Mouse (Mus musculus): ENCODE results near the gene Pxt1. TPM values are rescaled to one million over a fixed set of nuclear protein-coding genes. Genes with fewer than 3 reads are reported as not detected.

Pxt1 gene
- polyA plus RNA-seq, 1 experiment from 2014 or later = not detected

DNA sequence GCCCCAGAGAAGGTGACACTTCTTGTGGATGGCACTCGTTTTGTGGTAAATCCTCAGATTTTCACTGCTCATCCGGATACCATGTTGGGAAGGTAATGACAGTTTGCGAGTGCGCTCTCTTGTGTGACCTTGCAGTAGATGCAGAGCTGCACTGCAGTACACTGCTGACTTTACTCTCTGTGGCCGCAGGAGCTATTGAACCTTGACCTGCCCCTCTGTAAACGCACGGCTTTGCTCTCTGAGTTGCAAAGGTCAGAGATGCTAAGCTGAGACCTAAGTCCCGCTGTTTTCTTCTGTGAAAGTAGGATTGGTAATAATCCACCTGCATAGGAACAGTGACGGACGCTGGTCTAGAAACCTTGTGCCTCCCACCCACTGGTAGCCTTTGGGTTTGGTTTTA is 18.0 kb upstream of the Pxt1 start:
- H3K4me3 ChIP-seq (ENCODE audit: inconsistent target) = no peak overlapping the region
- no peak overlapping the region for H3K27ac ChIP-seq
- H3K79me2 ChIP-seq (ENCODE audit: inconsistent target) = peaks cover 64% of the 10 kb centered on the region
- peaks cover 68% of the 10 kb centered on the region for H3K36me3 ChIP-seq (ENCODE audit: inconsistent target)
- WGBS (ENCODE audit: missing documents) = 97% methylated on average over 10 of the region's 10 CpGs

- H3K36me3 ChIP-seq (ENCODE audit: inconsistent target) = peaks cover 59% of the 10 kb centered on the region
- 96% methylated on average over 10 of the region's 10 CpGs for WGBS (ENCODE audit: missing documents)
Measured at GRCm38 (mm10) chr17:28960597-28960996, 17.0 kb upstream of the Pxt1 start.

GRCm38 (mm10) chr17:28954416-28954815 is 10.8 kb upstream of the Pxt1 start:
- peaks cover 69% of the 10 kb centered on the region for H3K79me2 ChIP-seq (ENCODE audit: inconsistent target)
- H3K36me3 ChIP-seq (ENCODE audit: inconsistent target) = 0 out of 2 replicates have a peak, but pooled peaks cover 10% of the 10 kb centered on the region
- 49% methylated on average over 9 of the region's 9 CpGs for WGBS (ENCODE audit: missing documents)
- no peak overlapping the region for H3K27ac ChIP-seq
- H3K4me3 ChIP-seq (ENCODE audit: inconsistent target) = no peak overlapping the region

More at GRCm38 (mm10) chr17:28960597-28960996, 17.0 kb upstream of the Pxt1 start:
- no peak overlapping the region for H3K27ac ChIP-seq
- H3K4me3 ChIP-seq (ENCODE audit: inconsistent target) = no peak overlapping the region
- H3K79me2 ChIP-seq (ENCODE audit: inconsistent target) = peaks cover 74% of the 10 kb centered on the region

DNA sequence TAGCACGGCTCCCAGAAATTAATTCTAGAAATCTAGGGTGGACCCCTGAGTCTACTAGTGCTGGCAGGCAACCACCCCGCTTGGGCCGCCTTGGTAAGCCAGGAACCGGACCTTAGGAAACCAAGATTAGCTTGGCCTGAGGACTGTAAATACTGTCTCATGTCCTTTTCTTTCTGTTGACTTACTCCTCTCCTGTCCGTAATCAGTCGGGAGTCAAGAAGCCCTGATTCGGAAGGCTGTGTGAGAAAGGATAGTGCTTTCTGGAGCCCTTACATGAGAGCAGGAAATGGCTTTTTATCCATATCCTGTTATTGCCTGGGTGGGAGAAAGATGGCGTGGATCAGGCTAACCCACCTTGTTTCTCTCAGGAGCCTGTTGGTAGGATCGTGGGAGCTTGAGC is 9.6 kb upstream of the Pxt1 start:
- Histone ChIP-seq H3K79me2 (ENCODE audit: inconsistent target) (peaks cover 58% of the 10 kb centered on the region), H3K4me3 (ENCODE audit: inconsistent target) (peak overlapping the region; percentile 85), H3K27ac (peak overlapping the region; percentile 67), H3K36me3 (ENCODE audit: inconsistent target) (0 out of 2 replicates have a peak, but pooled peaks cover 8% of the 10 kb centered on the region)
- 2% methylated on average over 9 of the region's 9 CpGs for WGBS (ENCODE audit: missing documents)

- WGBS (ENCODE audit: missing documents) = under 1% methylated on average over 60 of the region's 80 CpGs
- Histone ChIP-seq H3K27ac (peak within 1 kb of the TSS; percentile 67), H3K4me3 (ENCODE audit: inconsistent target) (peak within 1 kb of the TSS; percentile 85), H3K79me2 (ENCODE audit: inconsistent target) (peaks cover 46% of the 10 kb centered on the region), H3K36me3 (ENCODE audit: inconsistent target) (no peaks in the 10 kb centered on the region)
Measured at GRCm38 (mm10) chr17:28951831-28952799, 8.5 kb upstream of the Pxt1 start, which contains the start of gene Kctd20. Kctd20 (plus strand) TSS chr17:28951950.

DNA sequence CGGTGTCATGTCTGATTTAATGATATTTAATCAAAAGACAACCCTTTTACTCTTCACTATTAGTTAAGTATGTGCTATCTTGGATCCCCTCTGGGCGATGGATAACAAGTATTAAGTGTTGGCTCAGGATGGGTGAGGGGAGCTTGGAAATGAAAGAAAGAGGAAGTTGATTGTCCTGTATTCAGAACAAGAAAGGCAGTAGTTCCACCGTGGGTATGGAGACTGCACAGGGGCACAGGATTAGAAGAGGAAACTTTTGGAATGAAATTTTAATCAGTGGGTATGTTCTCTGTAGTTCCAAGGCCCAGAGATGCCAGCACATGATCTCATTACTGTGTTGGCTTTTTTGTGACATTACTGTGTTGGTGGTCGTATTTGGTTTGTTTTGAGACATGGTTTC is 7.1 kb upstream of the Pxt1 start:
- Histone ChIP-seq H3K36me3 (ENCODE audit: inconsistent target) (no peaks in the 10 kb centered on the region), H3K27ac (no peak overlapping the region), H3K4me3 (ENCODE audit: inconsistent target) (no peak overlapping the region), H3K79me2 (ENCODE audit: inconsistent target) (peaks cover 33% of the 10 kb centered on the region)
- WGBS (ENCODE audit: missing documents) = 43% methylated on average over 4 of the region's 4 CpGs

DNA sequence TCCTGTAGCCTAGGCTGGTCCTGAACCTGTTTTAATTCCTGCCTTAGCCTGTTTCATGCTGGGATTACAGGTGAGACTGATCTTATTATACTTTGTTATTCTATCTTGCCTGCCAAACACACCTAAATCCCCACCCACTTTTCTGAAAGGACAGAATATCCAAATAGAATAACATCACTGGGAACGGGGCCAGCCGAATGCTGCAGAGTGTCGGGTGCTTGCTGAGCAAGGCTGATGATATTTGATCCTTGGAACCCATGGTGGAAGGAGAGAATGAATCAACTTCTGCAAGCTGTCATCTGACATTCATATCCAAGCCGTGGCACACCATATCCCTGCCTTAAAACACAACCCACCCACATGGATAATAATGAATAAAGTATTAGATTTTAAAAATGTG is 5.0 kb upstream of the Pxt1 start:
- Histone ChIP-seq H3K79me2 (ENCODE audit: inconsistent target) (peaks cover 12% of the 10 kb centered on the region), H3K4me3 (ENCODE audit: inconsistent target) (no peak overlapping the region), H3K27ac (no peak overlapping the region), H3K36me3 (ENCODE audit: inconsistent target) (no peaks in the 10 kb centered on the region)
- 100% methylated on average over 3 of the region's 4 CpGs for WGBS (ENCODE audit: missing documents)

DNA sequence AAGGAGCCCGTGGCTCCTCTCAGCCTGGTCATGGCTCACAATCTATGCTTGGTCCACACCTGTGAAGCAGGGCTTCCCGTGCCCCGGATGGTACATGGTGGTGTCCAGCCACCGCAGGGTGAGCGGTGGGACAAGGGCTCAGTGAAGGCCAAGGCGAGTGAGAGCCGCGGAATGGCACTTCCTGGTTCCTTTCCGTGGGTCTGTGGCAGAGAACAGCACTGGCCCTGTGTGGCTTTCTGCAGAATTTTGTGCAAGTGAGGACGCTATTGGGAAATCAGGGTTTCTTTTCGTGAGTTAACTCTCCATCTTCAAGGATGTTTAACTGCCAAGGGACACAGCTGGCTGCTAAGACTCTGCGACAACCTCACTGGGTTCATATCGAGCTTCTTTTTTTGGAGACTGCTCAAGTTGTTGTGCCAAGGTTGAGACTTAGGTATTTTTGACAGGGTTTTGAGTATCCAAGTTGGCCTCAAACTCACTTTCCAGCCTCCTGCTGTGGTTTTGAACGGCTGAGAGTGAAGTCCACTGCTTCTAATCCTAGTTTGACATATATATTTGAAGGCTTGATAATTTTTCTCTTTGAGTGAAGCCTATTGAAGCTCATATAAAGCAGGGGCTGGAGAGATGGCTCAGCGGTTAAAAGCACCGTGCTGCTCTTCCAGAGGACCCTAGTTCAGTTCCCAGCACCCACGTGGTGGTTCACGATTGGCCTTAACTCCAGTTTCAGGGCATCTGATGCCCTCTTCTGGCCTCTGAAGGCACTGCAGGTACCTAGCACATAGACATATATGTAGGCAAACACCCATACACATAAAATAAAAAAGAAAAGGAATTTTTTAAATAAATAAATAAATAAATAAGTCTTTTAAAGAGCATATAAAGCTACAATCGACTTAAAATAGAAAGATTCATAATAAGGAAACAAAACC is 3.6 kb upstream of the Pxt1 start:
- no peak overlapping the region for H3K4me3 ChIP-seq (ENCODE audit: inconsistent target)
- WGBS (ENCODE audit: missing documents) = 62% methylated on average over 19 of the region's 19 CpGs
- no peak overlapping the region for H3K27ac ChIP-seq
- no peaks in the 10 kb centered on the region for H3K79me2 ChIP-seq (ENCODE audit: inconsistent target)
- H3K36me3 ChIP-seq (ENCODE audit: inconsistent target) = no peaks in the 10 kb centered on the region

- Histone ChIP-seq H3K79me2 (ENCODE audit: inconsistent target) (no peaks in the 10 kb centered on the region), H3K4me3 (ENCODE audit: inconsistent target) (no peak overlapping the region), H3K27ac (no peak overlapping the region), H3K36me3 (ENCODE audit: inconsistent target) (no peaks in the 10 kb centered on the region)
- 93% methylated on average over 7 of the region's 7 CpGs for WGBS (ENCODE audit: missing documents)
Measured at GRCm38 (mm10) chr17:28944481-28944880, 841 bp upstream of the Pxt1 start.

GRCm38 (mm10) chr17:28942101-28942500 is 1.5 kb downstream of the Pxt1 start:
- 84% methylated on average over 10 of the region's 11 CpGs for WGBS (ENCODE audit: missing documents)
- Histone ChIP-seq H3K4me3 (ENCODE audit: inconsistent target) (no peak overlapping the region), H3K27ac (no peak overlapping the region), H3K36me3 (ENCODE audit: inconsistent target) (no peaks in the 10 kb centered on the region), H3K79me2 (ENCODE audit: inconsistent target) (no peaks in the 10 kb centered on the region)

DNA sequence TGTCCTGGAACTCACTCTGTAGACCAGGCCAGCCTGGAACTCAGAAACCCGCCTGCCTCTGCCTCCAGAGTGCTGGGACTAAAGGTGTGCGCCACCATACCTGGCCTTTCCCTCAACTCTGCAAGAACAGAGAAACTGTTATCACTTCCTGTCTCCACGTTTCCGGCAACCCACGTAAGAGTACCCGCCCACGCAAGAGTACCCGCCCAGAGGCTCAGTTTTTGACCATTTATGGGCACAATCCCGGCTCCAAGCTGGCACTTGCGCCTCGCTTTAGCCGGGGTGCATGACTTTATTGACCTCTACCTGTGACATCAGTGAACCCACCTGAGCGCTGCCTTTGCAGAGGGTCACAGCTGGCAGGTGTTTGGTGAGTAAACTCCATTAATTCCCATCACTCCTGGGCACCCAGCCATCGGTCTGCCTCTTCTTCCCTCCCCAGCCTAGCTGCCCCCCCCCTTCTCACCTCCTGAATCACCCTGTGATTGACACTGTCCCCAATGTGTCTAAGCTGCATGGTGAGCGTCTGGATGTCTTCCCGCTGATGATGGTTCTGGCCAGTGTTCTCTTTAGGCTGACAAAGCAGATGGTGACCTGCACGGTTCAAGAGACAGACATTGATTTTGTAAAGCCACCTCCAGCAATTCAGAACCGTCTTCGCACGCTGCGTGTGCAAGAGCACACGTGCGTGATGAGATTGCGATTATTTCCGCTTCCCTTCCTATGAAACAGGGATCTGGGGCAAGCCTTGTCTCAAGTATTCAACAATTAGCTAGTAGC is 2.7 kb downstream of the Pxt1 start:
- no peak overlapping the region for H3K4me3 ChIP-seq (ENCODE audit: inconsistent target)
- 88% methylated on average over 25 of the region's 25 CpGs for WGBS (ENCODE audit: missing documents)
- H3K36me3 ChIP-seq (ENCODE audit: inconsistent target) = no peaks in the 10 kb centered on the region
- H3K27ac ChIP-seq = no peak overlapping the region
- no peaks in the 10 kb centered on the region for H3K79me2 ChIP-seq (ENCODE audit: inconsistent target)

DNA sequence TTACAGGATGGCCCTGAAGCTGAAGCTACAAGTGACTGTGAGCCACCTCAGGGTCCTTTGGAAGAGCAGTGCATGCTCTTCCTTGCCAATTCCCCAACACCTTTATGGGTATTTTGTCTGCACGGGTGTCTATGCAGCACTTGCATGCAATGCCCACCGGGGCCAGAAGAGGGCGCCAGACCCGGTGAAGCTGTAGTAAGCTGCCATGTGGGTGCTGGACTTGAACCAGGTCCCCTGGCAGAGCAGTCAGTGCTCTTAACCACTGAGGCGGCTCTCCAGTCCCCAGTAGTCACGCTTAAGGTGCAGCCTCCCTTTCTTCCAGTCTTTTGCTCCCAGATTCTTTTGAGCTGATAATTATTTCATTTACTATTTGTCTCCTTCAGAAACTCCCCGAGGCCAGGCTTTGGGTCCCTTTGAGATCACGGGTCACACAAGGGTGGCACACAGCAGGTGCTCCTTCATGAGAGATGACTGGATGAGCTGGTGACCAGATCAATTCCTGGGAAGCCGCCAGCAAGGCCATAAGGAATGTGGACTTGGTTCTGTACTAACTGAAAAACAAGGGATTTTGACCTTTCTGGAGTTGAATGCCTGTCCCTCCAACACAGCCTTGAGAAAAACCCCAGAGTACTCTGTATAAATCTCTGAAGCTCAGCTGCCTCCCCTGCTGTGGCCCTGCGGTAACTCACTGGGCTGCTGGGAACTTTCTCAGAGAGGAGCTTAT is 6.9 kb downstream of the Pxt1 start:
- Histone ChIP-seq H3K4me3 (ENCODE audit: inconsistent target) (no peak overlapping the region), H3K27ac (no peak overlapping the region), H3K79me2 (ENCODE audit: inconsistent target) (no peaks in the 10 kb centered on the region), H3K36me3 (ENCODE audit: inconsistent target) (no peaks in the 10 kb centered on the region)
- 76% methylated on average over 10 of the region's 10 CpGs for WGBS (ENCODE audit: missing documents)

GRCm38 (mm10) chr17:28936133-28936532 is 7.5 kb downstream of the Pxt1 start:
- Histone ChIP-seq H3K36me3 (ENCODE audit: inconsistent target) (no peaks in the 10 kb centered on the region), H3K4me3 (ENCODE audit: inconsistent target) (no peak overlapping the region), H3K27ac (no peak overlapping the region), H3K79me2 (ENCODE audit: inconsistent target) (no peaks in the 10 kb centered on the region)
- WGBS (ENCODE audit: missing documents) = 92% methylated on average over 7 of the region's 7 CpGs

All from macrophage (primary cell).